Mouse (Mus musculus) CD4-positive, CD25-positive, alpha-beta regulatory T cell, adult 2 months (primary cell): Measurements from ENCODE around the gene Atp8b4.

Experiments
- DNase-seq: peaks from one replicate; pipeline ENCODE4 v3.0.0-alpha.2; 2012; ENCODE audit warnings: low read depth, low spot score

Gene Atp8b4

DNA sequence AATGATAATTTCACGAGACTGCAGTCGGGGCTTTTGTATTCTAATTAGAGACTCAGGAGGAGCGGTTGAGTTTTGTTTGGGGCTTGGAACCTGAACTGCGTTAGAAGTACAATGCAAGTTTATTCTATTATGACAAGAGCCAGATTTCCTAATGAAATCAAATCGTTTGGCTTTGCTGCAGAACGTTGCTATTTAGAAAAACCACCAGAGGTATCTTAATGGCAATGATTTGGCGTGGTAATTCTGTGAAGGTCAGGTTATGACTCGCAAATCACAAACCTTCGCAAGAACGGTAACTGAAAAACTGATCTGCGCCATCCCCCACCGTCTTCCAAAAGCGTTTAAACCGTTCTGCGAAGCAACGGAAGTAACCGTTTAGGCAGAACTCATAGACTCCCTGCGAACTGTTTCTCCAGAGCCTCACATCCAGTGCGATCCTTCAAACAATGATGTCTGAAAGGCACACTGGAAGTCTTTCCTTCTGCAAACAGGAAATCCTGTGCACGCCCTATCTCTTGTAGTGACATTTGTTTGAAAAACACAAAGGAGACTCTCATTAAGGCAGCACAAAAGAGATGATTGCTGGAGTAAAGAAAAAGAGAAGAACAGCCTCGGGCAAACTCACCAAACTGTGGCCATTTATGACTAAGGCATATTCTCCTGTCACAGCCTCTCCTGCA lies 139.2 kb downstream of the Atp8b4 start:
- no peak for DNase-seq

DNA sequence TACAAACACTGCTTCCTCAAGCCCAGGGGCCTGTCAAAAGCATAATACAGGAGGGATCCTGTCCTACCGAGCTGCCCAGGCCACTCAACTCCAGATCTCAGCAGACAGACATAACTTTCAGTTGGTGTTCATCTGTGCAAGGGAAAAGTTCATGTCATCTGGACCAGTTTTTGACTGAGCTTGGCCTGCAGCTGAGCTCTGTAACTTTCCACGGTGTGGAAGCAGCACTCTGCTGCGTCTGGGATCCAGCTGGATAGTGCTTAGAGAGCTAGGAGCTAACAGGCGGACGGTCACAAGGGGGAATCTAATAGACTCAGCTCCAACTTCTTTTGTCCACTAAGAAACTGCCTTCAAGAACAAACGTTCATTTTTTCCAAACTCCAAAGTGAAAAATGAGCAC lies 139.8 kb downstream of the Atp8b4 start:
- DNase-seq, result no peak

DNA sequence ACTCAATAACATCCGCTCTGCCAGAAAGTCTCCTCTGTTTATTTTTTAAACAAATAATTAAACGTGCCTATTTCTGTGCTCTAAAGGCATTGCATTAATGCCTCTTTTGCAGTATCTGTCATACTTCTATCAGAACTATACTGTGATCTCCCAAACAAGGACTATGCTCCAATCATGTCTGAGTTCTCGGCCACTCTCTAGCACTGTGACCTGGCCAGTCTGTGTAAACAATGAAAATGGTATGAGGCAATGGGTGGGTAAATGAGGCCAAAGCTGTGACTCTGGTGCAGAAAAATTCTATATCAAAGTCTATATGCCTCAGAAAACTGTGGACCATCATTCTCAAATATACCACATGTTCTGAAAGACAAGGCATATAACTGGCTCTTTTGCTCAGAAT lies 140.5 kb downstream of the Atp8b4 start:
- DNase-seq, result no peak

DNA sequence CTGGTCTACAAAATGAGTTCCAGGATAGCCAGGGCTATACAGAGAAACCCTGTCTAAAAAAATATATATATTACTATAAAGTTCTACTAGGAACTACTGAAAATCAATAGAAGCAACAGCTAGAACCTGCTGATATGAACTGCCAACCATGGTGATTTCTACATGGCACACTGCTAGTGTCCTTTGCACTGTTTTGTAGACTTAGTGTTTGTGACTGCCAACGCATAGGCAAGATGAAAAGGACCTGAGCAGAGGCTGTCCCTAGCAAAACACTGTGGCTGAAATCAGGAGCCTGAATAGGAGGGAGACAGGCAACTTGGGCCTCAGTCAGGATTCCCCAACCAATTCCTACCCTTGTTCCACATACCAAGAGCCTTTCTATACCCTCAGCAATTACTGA lies 141.2 kb downstream of the Atp8b4 start:
- DNase-seq, result no peak

DNA sequence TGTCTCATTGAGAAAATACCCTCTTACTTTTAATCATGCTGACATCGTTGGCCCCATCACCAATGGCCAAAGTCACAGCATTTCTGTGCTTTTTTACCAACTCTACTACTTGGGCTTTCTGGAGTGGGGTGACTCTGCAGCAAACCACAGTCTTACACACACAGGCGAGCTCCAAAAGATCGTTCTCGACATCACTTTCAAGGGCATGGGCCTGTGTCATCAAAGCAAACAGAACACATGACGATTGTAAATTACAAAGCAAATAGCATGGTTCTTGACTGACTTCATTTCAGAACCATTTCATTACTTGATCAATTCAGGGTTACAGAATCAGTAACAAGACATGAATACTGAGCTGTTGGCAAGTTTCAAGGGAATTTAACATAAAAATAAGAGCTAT lies 141.7 kb downstream of the Atp8b4 start:
- no peak for DNase-seq

DNA sequence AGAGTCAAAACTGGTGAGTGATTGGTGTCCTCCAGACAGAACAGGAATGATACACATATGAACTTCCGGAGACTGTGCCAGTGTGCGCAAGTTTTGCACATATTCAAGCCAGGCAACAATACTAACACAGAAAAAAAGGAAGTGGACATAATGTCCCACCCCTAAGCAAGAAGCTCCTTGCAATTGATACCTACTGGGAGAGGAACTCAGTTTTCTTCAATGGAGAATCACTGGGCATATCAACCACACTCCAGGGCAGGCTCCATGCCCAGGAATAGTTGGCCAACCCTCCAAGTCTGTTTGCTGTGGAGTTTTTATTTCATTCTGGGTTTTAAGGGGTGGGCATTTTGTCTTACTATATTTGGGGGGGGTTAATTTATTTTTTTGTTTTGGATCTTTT lies 145.2 kb downstream of the Atp8b4 start:
- no peak for DNase-seq

DNA sequence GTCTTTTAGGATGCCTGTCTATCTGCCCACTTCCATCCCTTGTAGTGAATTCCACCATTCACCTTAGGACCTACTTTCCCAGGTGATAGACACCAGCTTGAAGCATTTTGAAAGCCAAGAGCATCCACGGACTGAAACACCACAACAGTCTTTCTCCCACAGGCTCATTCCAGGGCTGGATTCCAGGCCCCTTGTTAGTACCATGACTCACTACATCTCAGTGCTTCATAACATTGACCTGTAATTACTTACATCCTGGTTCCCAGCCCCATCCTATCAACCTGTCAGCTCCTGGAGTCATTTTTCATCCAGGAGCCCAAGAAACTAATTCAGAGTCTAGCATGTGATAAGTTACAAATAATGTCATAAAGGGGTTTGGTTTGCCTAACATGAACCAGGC lies 148.7 kb downstream of the Atp8b4 start:
- DNase-seq, result no peak

DNA sequence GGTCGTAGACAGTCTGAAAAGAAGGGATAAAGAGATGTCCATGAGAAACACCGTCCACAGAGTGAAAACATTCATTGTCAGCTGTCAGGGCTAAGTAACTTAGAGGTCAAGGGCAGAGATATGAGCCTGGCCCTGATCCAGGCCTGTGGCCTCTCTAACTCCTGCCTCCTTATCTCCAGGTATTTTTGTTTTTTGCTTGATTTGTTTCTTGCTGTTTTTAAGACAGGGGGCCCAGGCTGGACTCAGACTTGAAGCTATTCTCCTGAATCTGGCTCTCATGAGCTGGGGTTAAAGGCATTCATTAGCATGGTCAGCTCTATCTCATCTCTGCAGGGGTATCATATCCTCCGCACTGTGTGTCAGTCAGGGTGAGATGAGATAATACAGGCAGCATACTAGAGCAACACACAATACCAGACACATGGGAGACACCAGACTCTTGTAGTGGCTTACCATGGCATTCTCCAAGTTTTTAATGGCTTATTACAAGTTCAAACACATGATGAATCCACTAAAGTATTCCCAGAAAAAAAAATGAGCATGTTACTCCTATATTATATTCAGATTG lies 157.4 kb downstream of the Atp8b4 start:
- no peak for DNase-seq

DNA sequence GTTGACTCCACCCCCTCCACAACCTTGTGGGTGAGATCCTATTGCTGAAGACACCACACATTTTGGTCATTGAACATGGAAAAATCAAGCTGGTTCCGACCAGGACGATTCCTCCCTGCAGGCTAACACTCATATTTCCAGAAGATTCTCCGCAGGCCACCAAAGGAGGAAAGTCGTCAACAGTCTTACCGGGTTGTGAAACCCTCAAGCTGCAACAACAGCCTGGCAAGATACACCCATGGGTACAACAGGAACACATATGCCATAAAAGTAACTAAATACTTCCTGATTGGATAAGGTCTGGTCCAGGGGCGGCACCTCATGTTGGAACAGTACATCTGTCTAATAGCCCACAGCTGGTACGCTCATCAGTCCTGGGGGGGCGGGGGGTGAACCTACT lies 159.0 kb downstream of the Atp8b4 start:
- no peak for DNase-seq

DNA sequence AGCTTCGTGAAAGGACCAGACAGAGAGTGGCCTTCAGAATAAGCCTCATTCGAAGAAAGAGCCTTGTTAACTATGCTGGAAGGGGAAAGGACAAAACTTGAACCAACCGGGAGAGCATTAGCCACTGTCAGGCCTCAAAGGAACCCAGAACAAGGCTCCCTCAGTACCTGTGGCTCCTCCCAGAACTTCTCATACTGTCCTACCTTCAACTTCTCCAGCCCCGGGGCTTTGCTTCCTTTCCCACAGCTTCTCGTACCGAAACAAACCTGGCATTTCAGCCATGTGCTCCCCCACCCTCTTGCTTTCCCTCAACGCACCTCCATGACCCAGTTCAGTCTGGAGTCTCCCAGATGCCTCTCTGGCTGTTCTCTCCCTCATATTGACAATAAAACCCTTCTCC lies 160.3 kb downstream of the Atp8b4 start:
- DNase-seq, result no peak

DNA sequence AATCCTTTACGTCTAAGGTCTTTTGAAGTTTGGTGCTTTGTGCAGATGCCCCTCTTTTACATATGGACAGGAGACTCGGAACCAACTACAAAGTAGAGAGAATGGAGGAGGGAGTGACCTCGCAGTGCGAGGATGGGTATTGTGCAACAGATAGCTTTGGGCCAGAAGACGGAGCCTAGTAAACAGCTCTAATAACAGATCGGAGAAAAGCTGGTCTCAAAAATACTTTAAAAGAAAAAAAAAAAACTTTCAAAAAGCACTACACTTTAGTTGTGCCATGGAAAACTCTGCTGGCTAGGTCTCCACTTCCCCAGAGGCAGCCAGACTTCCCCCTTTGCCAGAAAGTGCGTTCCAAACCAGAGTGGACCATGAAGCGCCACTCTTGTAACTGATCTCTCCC lies 161.0 kb downstream of the Atp8b4 start:
- no peak for DNase-seq

DNA sequence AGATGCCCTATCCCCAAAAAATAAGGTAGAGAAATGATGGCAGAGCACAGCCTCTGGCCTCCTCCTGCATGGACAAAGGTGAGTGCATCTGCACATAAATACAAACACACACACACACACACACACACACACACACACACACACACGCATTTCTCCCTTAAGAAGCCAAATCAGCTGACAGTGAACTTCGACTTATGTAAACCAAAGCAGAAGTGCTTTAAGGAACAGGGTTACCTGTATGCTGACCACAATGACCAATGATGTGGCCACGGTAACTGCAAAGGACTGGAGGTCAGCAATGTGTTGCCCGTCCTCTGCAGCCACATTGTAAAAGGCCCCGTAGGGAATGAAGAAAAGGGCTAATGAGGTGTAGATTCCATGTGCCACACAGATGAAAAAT lies 163.3 kb downstream of the Atp8b4 start:
- DNase-seq, result no peak

DNA sequence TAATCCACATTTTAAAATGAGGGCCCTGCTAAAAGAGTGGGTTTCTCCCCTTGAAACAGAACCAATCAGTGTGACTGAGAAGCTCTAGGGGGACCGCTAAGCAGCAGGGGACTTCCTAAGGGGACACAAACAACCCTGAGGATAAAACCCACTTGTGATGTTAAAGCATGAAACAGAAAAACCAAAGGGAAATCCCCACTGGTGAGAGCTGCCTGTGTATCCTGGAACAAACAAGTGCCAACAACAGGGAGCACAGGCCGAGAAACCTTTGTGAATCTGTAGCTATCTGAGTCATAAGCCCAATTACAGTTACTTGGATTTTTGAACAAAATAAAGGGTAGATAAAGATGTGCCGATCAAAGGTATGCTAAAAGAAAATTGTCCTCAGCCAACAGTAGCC lies 168.7 kb downstream of the Atp8b4 start:
- DNase-seq, result peak; percentile 3

DNA sequence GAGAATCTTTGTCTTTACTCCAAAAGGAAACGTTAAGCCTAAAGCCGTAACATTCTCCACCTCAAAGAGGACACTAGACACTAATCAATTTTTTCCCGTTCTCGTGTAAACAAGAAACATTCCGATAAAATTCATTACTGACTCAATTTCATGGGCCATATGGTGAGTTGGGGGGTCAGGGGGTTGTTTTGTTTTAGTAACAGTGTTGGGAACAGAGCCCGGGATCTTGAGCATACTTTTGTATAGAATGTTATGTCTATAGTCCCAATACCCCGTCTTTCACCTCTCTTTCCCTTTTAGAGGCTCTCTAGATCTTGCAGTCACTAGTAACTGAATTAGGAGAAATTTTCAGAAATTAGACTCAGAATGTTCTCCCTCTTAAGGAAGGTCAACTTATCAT lies 177.3 kb downstream of the Atp8b4 start:
- DNase-seq, result no peak

DNA sequence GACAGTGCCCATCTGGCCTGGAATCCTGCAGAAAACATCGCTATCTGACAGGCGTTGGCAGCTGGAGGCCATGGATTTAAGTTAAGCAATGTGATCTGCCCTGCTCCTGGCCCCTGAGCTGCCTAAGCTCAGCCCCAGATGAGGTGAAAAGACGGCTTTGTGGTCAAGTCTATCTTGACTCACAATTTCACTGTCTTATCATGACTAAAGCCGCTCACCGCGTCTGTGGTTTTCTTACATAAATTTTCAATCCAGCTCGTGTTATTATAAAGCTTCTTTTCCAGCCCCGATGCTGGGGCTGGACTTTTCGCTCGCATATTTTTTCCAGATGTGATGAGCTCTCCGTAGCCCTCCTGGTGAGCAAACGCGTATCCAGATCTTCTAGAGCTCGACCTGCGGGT lies 177.8 kb downstream of the Atp8b4 start:
- DNase-seq, result no peak

DNA sequence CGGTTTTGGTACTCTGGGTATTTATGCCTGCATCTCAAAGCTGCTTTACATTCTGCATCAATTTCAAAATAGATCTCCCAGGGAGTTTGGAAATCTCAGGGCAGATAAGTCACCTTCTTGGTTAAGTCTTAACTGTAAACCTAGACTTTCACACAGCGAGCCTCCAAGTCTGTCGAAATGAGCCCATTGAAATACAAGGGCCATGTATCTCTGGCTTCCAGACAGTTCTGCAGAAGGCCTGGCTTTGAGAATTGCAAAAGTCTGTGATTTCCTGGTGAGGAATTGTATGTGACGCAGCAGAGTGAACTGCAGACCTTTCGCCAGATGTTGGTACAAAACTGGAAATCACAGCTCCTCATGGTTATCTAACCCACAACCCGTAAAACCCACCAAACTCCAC lies 182.4 kb downstream of the Atp8b4 start:
- DNase-seq, result no peak

DNA sequence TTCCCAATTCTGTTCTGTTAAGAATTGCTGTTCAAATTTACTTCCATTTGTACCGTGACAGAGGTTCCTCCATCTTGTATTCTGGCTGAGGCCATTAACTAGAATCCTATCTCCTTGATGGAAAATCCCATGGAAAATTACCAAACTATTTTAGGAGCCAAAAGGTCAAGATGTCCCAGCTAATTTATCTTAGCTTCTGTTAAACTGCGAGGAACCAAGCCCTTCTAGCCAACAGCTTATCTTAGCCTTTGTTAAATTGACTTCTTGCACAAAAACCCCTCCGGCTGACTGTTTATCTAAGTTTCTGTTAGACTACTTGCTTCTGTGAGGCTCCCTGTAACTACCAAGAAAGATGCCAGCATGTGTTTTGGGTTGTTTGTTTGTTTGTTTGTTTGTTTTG lies 183.5 kb downstream of the Atp8b4 start:
- DNase-seq, result no peak

DNA sequence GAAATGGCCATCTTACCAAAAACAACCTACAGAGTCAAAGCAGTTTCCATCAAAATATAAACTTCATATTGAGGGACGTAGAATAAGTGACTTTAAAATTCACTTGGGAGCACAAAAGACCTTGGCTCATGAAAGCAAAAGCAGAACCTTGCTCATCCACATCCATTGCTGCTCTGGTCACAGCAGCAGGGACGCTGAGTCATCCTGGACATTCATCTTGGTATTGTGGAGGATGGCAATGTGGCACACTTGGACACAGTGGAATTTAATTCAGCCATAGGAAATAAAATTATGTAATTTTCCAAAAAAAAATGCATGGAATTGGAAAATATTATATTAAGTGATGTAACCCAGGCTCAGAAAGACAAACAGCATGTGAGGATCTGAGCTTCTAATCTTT lies 184.1 kb downstream of the Atp8b4 start:
- DNase-seq, result no peak

DNA sequence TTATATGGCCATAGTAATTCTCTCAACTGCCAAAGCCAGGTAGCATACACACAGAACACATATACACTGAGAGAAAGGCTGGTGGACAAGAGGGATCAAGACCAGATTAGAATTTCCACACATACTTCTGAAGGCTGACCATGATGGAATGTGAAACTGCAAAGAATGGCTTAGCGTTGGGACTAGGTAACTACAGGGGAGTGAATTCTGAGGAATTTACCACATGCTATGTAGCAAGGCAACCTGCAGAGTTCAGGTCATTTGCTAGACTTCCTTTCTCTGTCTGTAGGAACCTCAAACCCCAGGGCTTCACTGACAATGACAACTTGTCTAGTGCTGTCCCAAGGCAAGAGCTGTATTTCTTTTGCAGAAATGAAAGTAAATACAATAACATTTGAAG lies 189.4 kb downstream of the Atp8b4 start:
- DNase-seq, result no peak

DNA sequence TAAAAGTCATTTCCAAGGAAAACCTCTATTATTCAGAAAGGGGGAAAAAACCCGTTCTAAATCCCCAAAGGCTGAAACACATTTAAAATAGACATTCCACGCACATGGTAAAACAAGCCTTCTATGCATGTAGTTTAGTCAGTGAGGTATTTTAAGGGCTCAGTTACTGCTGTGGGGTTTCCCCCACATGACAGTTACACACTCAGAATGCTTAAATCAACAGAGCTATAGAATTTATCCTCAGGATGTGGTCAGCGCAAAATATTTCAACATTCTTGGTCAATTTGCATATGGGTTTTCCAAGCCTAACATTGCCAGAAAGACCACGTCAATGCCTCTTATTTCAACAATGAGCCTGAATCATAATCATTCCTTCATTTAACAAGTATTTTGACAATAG lies 190.5 kb downstream of the Atp8b4 start:
- DNase-seq, result peak; percentile 43

DNA sequence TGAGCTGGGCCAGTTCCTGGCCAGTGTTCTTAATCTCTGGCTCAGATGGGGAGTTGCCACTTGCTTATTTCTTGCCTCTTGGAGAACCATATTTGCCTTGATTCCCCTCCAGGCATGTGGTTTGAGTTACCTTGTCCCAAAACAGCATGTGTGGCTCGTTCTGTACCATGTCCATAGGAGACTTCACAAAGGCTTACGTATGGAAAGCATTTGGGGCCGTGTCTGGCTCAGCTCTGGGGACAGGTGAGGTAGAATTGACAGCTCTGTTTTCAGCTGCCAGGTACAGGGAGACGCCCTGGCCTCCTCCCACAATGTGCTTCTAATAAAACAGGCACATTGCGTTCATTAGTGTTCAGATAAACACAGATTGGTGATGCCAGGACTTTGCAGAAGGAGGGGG lies 195.9 kb downstream of the Atp8b4 start:
- DNase-seq, result no peak

DNA sequence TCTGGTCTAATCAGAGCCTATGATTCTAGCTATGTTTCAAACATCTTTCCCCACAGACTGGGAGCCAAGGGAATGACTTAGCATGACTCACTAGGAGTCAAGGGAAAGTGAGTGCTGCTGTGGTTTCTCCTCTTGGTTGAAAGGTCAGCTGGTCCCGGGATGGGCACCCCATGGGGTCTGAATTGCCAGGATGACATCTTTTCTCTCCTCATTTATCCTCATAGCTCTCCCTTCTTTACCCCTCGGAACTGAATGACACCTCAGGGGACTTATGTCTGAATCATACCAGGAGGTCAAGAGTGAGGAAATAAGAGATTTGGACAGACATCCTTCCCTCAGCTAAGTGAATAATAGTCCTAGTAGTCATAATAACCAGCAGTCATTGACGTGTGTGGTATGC lies 197.2 kb downstream of the Atp8b4 start:
- no peak for DNase-seq

DNA sequence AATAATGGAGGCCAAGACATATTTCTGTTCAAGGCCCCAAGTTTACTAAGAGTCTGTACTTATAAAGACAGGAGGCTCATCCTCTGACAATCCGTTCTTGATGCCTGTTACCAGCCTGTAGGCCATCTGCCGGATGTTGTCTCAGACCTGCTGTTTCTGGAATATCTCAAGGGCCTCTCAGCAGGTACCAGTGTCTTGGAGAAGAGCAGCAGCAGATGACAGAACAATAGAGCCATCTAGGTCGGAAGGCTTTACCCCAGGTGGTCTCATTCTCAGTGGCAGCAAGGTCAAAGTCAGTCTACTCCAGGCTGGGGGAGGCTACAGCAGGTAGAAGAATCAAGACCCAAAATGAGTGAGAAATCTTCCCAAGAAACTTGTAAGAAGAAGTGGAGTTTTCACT lies 198.1 kb downstream of the Atp8b4 start:
- DNase-seq, result no peak

DNA sequence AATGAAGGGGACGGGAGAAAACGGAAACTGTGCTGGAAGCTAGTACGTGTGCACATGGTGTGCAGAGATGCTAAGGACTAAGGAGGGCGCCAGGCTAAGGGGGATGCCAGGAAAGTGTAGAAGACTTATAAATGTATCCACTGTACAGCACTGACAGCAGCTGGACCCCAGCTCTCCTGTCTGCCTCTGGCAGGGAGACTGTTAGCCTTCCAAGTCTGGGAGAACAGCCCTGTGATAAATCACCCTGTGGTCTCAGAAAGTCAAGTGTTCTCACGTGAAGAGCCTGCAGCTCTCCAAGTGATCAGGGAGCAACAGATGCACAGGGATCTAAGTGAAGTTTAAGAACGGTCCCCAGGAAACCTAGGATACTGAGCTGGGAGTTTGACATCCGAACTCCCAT lies 209.8 kb downstream of the Atp8b4 start:
- DNase-seq, result no peak
